Mouse (Mus musculus): ENCODE data around the gene Fcrl6. TPM values are rescaled to one million over a fixed set of nuclear protein-coding genes. Genes with fewer than 3 reads are reported as not detected.

Fcrl6 gene
- 0.08 TPM in 1 of 2 replicates, not detected in the other for polyA plus RNA-seq (2015; fragmentation: Nextera tagmentation; extraction: Ambion mirVana)

DNA sequence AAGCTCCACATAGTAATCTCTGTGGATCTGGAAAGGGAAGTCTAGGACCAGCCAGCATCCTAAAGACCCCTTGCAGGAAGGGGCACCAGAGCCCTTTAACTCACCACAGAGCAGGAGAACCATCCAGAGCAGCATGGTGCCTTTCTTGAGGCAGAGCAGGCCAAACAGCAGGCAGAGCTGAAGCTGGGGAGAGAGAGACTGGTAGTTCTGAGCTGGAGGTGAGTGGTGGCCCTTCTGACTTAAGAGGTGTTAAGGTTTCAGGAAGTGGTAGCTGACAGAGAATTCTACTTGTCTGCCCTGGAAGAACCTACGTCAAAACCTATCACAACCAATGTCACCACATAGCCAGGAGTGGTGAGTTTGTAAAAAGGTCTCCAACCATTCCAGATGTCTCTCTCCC lies at the start of gene Fcrl6:
Gene Fcrl6, minus strand, starts transcription at position 226 of the 400 bp plus-strand sequence.
- WGBS (ENCODE audit: insufficient replicate concordance): 20% methylated on average over 1 of the region's 1 CpGs
- Histone ChIP-seq H3K27me3 (no peaks in the 10 kb centered on the region), H3K9ac (no peak within 1 kb of the TSS), H3K4me1 (replicated peaks) (no peaks in the 10 kb centered on the region), H3K9me3 (replicated peaks) (no peaks in the 10 kb centered on the region), H3K4me2 (no peak within 1 kb of the TSS), H3K36me3 (replicated peaks) (no peaks in the 10 kb centered on the region), H3K4me3 (replicated peaks) (no peak within 1 kb of the TSS), H3K27ac (replicated peaks) (no peak within 1 kb of the TSS)
- no peak for ATAC-seq (ENCODE audit: insufficient read depth)

DNA sequence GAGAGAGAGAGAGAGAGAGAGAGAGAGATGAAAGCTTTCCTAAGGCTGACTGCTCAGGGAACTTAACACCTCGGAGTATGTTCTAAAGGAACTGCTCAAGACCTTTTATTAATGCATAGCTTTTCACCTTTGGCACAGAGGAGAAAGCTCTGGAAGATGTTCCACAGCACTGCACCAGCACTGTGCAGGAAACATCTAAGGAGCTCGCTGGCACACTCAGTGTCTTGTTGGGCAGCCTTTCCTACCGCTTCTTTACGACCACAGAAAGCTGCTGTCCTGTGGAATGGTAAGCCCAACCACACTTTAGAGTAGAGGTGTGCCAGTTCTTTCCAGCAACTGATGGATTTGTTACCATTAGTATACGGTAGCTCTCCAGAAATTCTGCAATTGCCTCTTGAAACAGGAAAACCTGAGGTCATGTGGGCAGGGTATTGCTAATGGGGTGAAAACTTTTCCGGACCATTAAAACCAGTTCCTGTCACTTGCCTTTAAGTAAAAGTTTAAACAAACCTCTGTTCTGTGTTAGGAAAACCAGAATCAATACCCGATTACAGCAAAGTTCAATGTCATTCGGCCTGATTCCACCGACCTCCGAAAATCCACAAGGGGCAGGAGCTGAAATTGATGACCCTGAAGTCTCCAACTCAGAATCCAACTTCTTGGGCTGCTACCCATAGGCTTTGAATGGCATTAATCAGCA lies 49.1 kb upstream of the Fcrl6 start:
- peak overlapping the region; percentile 20; the same call in 1 of the 2 replicates for H3K27ac ChIP-seq (replicated peaks)
- WGBS (ENCODE audit: insufficient replicate concordance): 51% methylated on average over 10 of the region's 10 CpGs
- no peak; the same call in 1 of the 2 replicates for ATAC-seq (ENCODE audit: insufficient read depth)
- peaks cover 3% of the 10 kb centered on the region; the same call in 1 of the 2 replicates for H3K4me1 ChIP-seq (replicated peaks)
- no peak overlapping the region for H3K4me3 ChIP-seq (replicated peaks)
- H3K4me2 ChIP-seq: no peak overlapping the region
- no peak overlapping the region for H3K9ac ChIP-seq
- no peaks in the 10 kb centered on the region for H3K36me3 ChIP-seq (replicated peaks)
- H3K27me3 ChIP-seq: no peaks in the 10 kb centered on the region
- no peaks in the 10 kb centered on the region for H3K9me3 ChIP-seq (replicated peaks)

DNA sequence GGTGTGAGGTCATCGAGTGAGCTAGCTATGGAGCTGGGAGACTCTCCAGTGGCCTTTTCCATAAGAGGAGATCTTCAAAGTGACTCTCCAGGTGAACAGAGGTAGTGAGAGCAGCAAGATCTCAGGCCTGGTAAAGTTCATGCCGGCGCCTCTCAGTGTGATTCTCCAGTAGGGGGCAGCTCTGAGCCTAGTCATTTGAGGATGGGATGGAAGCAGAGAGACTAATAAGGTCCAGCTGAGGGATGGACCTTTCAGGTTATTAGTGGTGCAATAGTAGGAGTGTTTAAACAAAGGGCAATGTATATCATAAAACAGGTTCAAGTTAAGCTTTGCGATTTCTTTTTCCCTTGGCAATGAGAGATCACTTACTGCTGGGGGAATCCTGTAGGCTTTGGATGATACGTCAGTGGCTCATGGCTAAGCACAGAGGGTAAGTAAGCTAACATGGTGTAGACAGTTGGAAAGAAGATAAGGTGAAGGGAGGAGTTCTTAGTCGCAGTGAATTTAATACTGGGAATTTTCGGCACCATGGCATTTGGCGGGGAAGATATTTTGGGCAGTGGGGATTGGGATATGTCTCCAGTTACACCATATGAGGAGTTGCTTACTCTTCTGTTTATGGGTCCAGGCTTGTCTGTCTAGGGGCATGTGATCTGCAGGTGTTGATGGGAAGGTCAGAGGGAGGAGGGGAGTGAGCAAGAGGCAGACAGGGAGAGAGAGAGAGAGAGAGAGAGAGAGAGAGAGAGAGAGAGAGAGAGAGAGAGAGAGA lies 48.4 kb upstream of the Fcrl6 start:
- peaks cover 3% of the 10 kb centered on the region; the same call in 1 of the 2 replicates for H3K4me1 ChIP-seq (replicated peaks)
- no peak overlapping the region for H3K9ac ChIP-seq
- H3K27ac ChIP-seq (replicated peaks): no peak overlapping the region
- no peak overlapping the region for H3K4me3 ChIP-seq (replicated peaks)
- no peak for ATAC-seq (ENCODE audit: insufficient read depth)
- WGBS (ENCODE audit: insufficient replicate concordance): 43% methylated on average over 8 of the region's 8 CpGs
- H3K27me3 ChIP-seq: no peaks in the 10 kb centered on the region
- no peak overlapping the region for H3K4me2 ChIP-seq
- no peaks in the 10 kb centered on the region for H3K9me3 ChIP-seq (replicated peaks)
- no peaks in the 10 kb centered on the region for H3K36me3 ChIP-seq (replicated peaks)

DNA sequence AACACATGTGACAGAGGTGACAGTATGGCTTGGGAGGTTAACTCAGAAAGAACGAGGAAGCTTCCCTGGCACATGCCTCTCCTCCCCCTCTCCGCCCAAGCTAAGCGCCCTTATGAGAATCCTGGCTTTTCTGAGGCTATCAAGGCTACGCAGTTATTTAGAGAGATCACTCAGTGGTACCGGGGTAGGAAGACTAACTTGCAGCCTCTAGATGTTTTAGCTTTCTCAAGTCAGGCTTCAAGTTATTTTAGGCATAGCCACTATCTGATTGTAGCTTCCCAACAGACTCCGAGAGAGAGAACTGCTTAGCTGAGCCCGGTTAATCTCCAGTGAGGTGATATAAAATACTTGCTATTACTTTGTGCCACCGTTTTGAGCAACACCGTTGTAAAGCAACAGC lies 47.0 kb upstream of the Fcrl6 start:
- H3K4me3 ChIP-seq (replicated peaks): no peak overlapping the region
- no peaks in the 10 kb centered on the region for H3K9me3 ChIP-seq (replicated peaks)
- H3K4me1 ChIP-seq (replicated peaks): peaks cover 3% of the 10 kb centered on the region; the same call in 1 of the 2 replicates
- 47% methylated on average over 9 of the region's 9 CpGs for WGBS (ENCODE audit: insufficient replicate concordance)
- H3K36me3 ChIP-seq (replicated peaks): no peaks in the 10 kb centered on the region
- no peak for ATAC-seq (ENCODE audit: insufficient read depth)
- no peak overlapping the region for H3K4me2 ChIP-seq
- no peak overlapping the region for H3K9ac ChIP-seq
- H3K27ac ChIP-seq (replicated peaks): no peak overlapping the region
- H3K27me3 ChIP-seq: no peaks in the 10 kb centered on the region

DNA sequence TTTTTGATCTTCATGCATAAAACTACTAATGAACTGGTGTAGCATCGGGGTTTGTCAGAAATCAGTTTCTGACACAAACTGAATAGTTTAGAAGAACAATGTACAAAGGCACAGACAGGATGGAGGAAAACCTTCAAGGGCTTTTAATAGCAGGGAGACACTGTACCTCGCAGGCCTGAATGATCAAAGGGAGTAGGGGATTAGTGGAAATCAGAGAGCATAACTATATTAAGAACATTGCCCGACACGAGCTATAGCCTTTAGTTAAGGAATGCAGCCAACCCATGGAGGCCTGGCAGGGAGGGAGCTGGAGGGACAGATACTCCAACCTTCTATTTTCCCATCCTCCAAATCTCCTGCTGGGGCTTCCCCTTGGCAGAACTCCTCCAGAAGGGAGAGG lies 44.9 kb upstream of the Fcrl6 start:
- H3K4me1 ChIP-seq (replicated peaks): peaks cover 3% of the 10 kb centered on the region; the same call in 1 of the 2 replicates
- H3K9me3 ChIP-seq (replicated peaks): no peaks in the 10 kb centered on the region
- no peak for ATAC-seq (ENCODE audit: insufficient read depth)
- H3K4me2 ChIP-seq: no peak overlapping the region
- no peak overlapping the region for H3K9ac ChIP-seq
- no peaks in the 10 kb centered on the region for H3K27me3 ChIP-seq
- WGBS (ENCODE audit: insufficient replicate concordance): 52% methylated on average over 4 of the region's 4 CpGs
- no peaks in the 10 kb centered on the region for H3K36me3 ChIP-seq (replicated peaks)
- H3K27ac ChIP-seq (replicated peaks): no peak overlapping the region
- H3K4me3 ChIP-seq (replicated peaks): no peak overlapping the region

DNA sequence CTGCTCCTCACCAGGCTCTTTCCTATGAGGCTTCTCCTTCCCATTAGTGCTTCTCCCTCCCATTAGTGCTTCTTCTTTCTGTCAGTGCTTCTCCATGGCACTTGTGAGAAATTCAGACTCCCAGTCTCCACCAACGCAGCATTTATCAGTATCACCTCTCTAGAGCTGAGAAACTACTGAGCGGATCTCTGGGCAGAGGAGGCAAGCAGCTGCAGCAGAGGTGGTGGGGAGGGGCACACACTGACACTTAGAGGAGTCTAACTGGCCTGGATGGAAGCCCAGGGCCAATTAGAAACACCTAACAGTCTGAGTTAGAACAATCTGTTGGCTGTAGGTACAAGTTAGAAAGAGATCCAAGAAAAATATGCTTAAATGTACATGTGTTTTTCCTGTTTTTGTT lies 36.4 kb upstream of the Fcrl6 start:
- Histone ChIP-seq H3K9me3 (replicated peaks) (no peaks in the 10 kb centered on the region), H3K4me3 (replicated peaks) (no peak overlapping the region), H3K27ac (replicated peaks) (no peak overlapping the region), H3K36me3 (replicated peaks) (no peaks in the 10 kb centered on the region), H3K4me1 (replicated peaks) (no peaks in the 10 kb centered on the region), H3K9ac (no peak overlapping the region), H3K27me3 (no peaks in the 10 kb centered on the region), H3K4me2 (no peak overlapping the region)
- 47% methylated on average over 2 of the region's 2 CpGs for WGBS (ENCODE audit: insufficient replicate concordance)
- ATAC-seq (ENCODE audit: insufficient read depth): no peak

DNA sequence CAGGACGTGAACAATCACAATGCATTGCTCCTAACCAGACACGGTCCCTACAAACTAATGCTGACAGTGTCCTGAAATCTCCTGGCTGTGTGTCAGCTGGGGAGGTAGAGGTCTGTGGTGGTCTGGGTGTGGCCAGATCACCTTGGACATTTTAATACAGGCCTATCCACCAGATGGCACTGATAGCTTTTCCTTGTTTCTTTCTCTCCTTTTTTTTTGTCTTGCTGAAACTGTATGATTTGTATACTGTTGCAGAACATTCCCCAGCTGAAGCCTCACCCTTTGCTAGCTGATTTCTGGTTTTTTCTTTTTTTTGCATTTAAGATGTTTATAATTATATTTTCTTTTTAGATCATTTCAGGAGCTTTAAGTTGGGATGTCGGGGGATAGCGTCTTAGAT lies 35.5 kb upstream of the Fcrl6 start:
- WGBS (ENCODE audit: insufficient replicate concordance): 52% methylated on average over 4 of the region's 4 CpGs
- Histone ChIP-seq H3K9me3 (replicated peaks) (no peaks in the 10 kb centered on the region), H3K36me3 (replicated peaks) (no peaks in the 10 kb centered on the region), H3K27me3 (no peaks in the 10 kb centered on the region), H3K4me3 (replicated peaks) (no peak overlapping the region), H3K4me1 (replicated peaks) (peaks cover 5% of the 10 kb centered on the region; the same call in 1 of the 2 replicates), H3K4me2 (no peak overlapping the region), H3K27ac (replicated peaks) (no peak overlapping the region), H3K9ac (no peak overlapping the region)
- no peak for ATAC-seq (ENCODE audit: insufficient read depth)

DNA sequence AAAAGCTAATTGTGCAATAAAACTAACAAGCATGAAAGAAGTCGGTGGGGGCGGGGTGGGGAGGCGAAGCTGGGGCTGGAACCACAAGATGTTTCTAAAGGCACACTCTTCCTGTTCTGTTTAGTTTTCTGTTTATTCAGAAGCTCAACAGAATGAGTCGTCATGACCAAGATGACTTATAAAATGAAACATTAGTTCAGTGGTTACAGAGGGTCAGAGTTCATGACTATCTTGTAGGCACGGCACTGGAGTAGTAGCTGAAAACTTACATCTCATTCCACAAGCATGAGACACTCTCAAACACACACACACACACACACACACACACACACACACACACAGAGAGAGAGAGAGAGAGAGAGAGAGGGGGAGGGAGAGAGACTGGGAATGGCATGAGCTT lies 33.9 kb upstream of the Fcrl6 start:
- no peak overlapping the region for H3K4me3 ChIP-seq (replicated peaks)
- H3K27me3 ChIP-seq: no peaks in the 10 kb centered on the region
- H3K4me1 ChIP-seq (replicated peaks): peaks cover 17% of the 10 kb centered on the region; the same call in 1 of the 2 replicates
- H3K9ac ChIP-seq: no peak overlapping the region
- no peaks in the 10 kb centered on the region for H3K9me3 ChIP-seq (replicated peaks)
- 47% methylated on average over 5 of the region's 5 CpGs for WGBS (ENCODE audit: insufficient replicate concordance)
- no peaks in the 10 kb centered on the region for H3K36me3 ChIP-seq (replicated peaks)
- H3K4me2 ChIP-seq: no peak overlapping the region
- no peak overlapping the region for H3K27ac ChIP-seq (replicated peaks)
- no peak for ATAC-seq (ENCODE audit: insufficient read depth)

DNA sequence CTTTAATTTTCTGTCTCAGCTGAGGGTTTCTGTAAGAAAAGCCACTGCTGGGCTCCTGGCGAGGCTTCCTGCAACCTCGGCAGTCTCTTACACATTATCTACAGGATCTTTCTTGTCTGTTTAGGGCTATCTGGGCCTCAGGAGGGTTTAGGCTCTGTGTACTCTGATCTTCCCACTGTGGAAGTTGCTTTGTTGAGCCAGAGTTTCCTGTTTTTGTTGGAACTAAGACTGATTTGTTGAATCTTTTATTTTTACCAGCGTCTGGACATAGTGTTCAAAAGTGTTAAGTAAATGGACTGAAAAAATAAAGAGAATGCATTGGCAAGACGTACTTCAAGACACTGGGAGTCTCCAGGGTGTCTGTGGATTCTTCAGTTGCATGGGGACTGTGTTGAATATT lies 32.9 kb upstream of the Fcrl6 start:
- Histone ChIP-seq H3K9me3 (replicated peaks) (no peaks in the 10 kb centered on the region), H3K36me3 (replicated peaks) (no peaks in the 10 kb centered on the region), H3K9ac (no peak overlapping the region), H3K27ac (replicated peaks) (no peak overlapping the region), H3K27me3 (no peaks in the 10 kb centered on the region), H3K4me2 (no peak overlapping the region), H3K4me3 (replicated peaks) (no peak overlapping the region), H3K4me1 (replicated peaks) (peaks cover 17% of the 10 kb centered on the region; the same call in 1 of the 2 replicates)
- no peak for ATAC-seq (ENCODE audit: insufficient read depth)
- 23% methylated on average over 4 of the region's 4 CpGs for WGBS (ENCODE audit: insufficient replicate concordance)

DNA sequence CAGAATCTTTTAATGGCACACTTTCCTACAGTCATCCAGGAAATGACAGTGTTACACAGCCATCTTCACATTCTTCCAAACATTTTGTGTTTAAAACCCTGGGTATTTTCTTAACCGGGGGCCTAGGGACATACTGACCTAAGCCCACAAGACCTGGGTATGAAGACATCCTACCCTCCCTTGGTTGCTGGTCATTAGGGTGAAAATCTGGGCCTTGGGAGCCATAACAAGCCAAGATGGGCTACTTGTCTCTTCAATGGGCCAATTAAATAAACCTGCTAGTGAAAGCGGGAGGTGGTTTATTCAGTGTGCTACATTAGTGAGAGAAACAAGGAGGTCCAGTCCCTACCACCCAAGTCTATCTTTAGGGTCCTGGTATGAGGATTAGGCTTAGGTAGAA lies 31.8 kb upstream of the Fcrl6 start:
- Histone ChIP-seq H3K36me3 (replicated peaks) (no peaks in the 10 kb centered on the region), H3K9me3 (replicated peaks) (no peaks in the 10 kb centered on the region), H3K9ac (no peak overlapping the region), H3K4me2 (no peak overlapping the region), H3K4me3 (replicated peaks) (no peak overlapping the region), H3K27me3 (no peaks in the 10 kb centered on the region), H3K27ac (replicated peaks) (no peak overlapping the region), H3K4me1 (replicated peaks) (peaks cover 17% of the 10 kb centered on the region; the same call in 1 of the 2 replicates)
- ATAC-seq (ENCODE audit: insufficient read depth): no peak
- 66% methylated on average over 2 of the region's 2 CpGs for WGBS (ENCODE audit: insufficient replicate concordance)
